Mouse (Mus musculus) kidney, adult 2 months (tissue): ENCODE measurements around the gene Mgat4b.

ENCODE experiments used
- CTCF ChIP-seq: fragments of 200-500 bp; conservative IDR thresholded peaks from 2 replicates; pipeline ENCODE4 v1.5.1; 2011; ENCODE audit warnings: low read depth, mild to moderate bottlenecking, control low read depth, low read length, moderate library complexity, mixed read lengths; ENCODE audit not compliant: insufficient read depth, insufficient read length
- POLR2A ChIP-seq: fragments of 200-500 bp; IDR thresholded peaks from one replicate; pipeline ENCODE4 v1.6.1; 2011; ENCODE audit warnings: low read depth, low read length, control low read depth

- no peak for TF ChIP-seq CTCF
- TF ChIP-seq POLR2A, result no peak
These were observed 4.9 kb downstream of the Mgat4b start for GRCm38 (mm10) chr11:50215633-50216032.
